Mouse (Mus musculus) neural tube, embryonic 15.5 days (tissue): Measurements from ENCODE around the gene Hs2st1. TPM values are rescaled to one million over a fixed set of nuclear protein-coding genes. Genes with fewer than 3 reads are reported as not detected.

ENCODE experiments used
- ATAC-seq: fragments of 200-750 bp; cut with Nextera tagmentation; 2 replicates; pipeline ENCODE4 v1.8.0; 2017; ENCODE audit warnings: mild to moderate bottlenecking, moderate TSS enrichment, moderate library complexity; ENCODE audit not compliant: low FRiP score
- H3K27ac ChIP-seq: fragments of 300-500 bp; sonication (generic); replicated peaks from 2 replicates; pipeline ENCODE4 v1.5.1; 2015; ENCODE audit warnings: mild to moderate bottlenecking, inconsistent platforms
- H3K27me3 ChIP-seq: fragments of 300-500 bp; sonication (generic); replicated peaks from 2 replicates; pipeline ENCODE4 v1.6.1; 2015; ENCODE audit warnings: inconsistent platforms
- H3K36me3 ChIP-seq: fragments of 300-500 bp; sonication (generic); 2 replicates; pipeline ENCODE4 v1.6.1; 2015; ENCODE audit warnings: inconsistent platforms
- H3K4me1 ChIP-seq: fragments of 300-500 bp; sonication (generic); 2 replicates; pipeline ENCODE4 v1.6.1; 2015; ENCODE audit warnings: inconsistent platforms
- H3K4me2 ChIP-seq: fragments of 300-500 bp; sonication (generic); 2 replicates; pipeline ENCODE4 v1.6.1; 2015; ENCODE audit warnings: inconsistent platforms, mild to moderate bottlenecking, moderate library complexity
- H3K4me3 ChIP-seq: fragments of 300-500 bp; sonication (generic); replicated peaks from 2 replicates; pipeline ENCODE4 v1.5.1; 2015; ENCODE audit warnings: mild to moderate bottlenecking, inconsistent platforms
- H3K9ac ChIP-seq: fragments of 300-500 bp; sonication (generic); replicated peaks from 2 replicates; pipeline ENCODE4 v1.6.1; 2015; ENCODE audit warnings: mild to moderate bottlenecking, inconsistent platforms
- H3K9me3 ChIP-seq: fragments of 300-500 bp; sonication (generic); replicated peaks from 2 replicates; pipeline ENCODE4 v1.6.1; 2016; ENCODE audit warnings: inconsistent platforms
- WGBS: fragments of 180-500 bp; shearing (Covaris S2); methylation state at CpG from one replicate; pipeline ENCODE4 v1.1.7; 2015; ENCODE audit warnings: mixed read lengths; 5-methylcytosine and 5-hydroxymethylcytosine counted together
- polyA plus RNA-seq: library from polyadenylated mRNA; unstranded; fragments of >200 nt; fragmentation: Nextera tagmentation; extraction: Ambion mirVana; gene quantifications from 2 replicates; pipeline ENCODE4 v1.2.1, GENCODE M21; 2015

The Hs2st1 gene
- polyA plus RNA-seq, 1 experiment from 2014 or later = 13.6 TPM

DNA sequence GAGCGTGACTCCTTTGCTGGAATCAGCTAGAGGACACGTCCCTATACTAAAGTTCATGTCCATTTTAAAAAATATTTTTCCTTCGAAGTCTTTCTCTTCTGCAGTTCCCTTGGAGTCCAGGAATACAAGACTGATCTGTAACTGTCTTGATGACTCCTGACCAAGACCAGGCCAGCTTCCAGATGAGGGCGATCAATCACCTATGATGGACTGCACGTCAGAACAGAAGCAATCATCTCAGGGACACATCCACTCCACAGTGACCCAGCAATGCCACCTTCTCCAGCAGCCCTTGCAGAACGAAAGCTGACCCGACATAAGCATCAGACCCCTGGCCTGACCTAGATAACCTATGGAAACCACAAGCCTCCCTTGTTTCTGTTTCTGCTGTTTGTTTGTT is 54.7 kb downstream of the Hs2st1 start:
- ATAC-seq = no peak
- no peaks in the 10 kb centered on the region for H3K36me3 ChIP-seq
- WGBS = 88% methylated on average over 7 of the region's 7 CpGs
- H3K9me3 ChIP-seq = no peaks in the 10 kb centered on the region
- H3K27me3 ChIP-seq = no peaks in the 10 kb centered on the region
- no peak overlapping the region for H3K27ac ChIP-seq
- H3K4me1 ChIP-seq = peaks cover 10% of the 10 kb centered on the region; the same call in 1 of the 2 replicates
- no peak overlapping the region for H3K4me3 ChIP-seq
- no peak overlapping the region for H3K4me2 ChIP-seq
- H3K9ac ChIP-seq = no peak overlapping the region

DNA sequence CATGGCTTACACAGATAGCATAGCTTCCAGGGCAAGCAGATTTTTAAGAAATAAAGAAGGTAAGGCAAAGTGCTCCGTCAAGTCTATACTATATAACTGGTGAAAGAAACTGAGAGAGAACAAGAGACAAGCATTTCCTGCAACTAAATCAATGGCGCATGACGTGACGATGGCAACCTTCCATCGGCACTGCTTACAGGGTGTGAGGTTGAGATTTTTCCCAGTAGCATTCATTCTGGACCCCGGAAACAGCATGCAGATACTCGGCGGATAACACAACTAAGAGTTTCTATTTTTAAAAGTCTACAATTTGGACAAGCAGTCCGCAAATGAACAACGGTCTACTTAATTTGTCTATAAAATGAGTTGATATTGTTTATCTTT is 55.9 kb downstream of the Hs2st1 start:
- WGBS = 85% methylated on average over 10 of the region's 10 CpGs
- Histone ChIP-seq H3K4me1 (0 out of 2 replicates have a peak, but pooled peaks cover 3% of the 10 kb centered on the region), H3K27me3 (no peaks in the 10 kb centered on the region), H3K9me3 (no peaks in the 10 kb centered on the region), H3K4me2 (no peak overlapping the region), H3K4me3 (no peak overlapping the region), H3K9ac (no peak overlapping the region), H3K36me3 (no peaks in the 10 kb centered on the region), H3K27ac (no peak overlapping the region)
- no peak for ATAC-seq

DNA sequence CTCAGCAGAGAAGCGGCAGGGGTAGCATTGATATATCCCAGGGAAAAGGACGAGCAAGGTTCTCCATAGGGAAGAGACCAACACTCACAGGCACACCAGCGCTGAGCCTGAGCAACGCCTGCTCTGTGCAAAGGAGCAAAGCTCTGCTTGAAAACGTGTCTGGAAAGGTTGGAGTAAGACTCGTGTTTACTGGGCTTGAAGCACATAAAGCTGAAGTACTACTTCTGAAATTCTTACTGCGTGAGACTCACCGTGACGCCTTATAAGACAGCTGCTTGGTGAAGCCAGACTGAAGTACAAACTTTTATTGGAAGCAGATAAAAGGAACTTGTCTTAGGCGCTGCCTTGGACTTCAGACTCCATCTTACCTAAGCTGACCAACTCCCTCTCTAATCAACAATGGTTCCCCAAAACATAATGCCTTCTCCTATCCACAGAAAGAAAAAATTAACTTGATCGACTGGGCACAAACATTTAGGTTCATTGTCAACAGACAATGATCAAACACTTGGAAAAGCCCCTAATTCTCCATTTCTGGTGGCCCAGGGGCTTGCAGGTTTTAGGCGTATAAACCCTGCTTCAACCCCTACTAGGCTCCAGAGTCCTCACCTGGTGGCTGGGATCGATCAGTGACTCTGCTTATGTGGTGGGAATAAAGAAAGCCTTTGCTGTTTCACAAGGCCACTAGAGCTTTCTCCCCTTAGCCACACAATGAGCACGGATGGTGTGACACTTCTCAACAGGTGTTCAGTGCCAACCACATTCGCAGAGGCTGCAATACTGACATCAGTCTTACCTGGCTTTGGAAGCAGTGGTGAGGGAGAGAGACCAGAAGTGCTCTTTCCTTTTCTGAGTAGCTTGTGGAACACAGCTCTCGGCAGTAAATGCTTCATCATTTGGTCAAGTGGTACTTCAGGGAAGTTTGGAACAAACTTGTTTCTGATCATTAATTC is 56.5 kb downstream of the Hs2st1 start:
- ATAC-seq = no peak
- H3K27ac ChIP-seq = no peak overlapping the region
- no peaks in the 10 kb centered on the region for H3K27me3 ChIP-seq
- H3K9ac ChIP-seq = no peak overlapping the region
- H3K4me1 ChIP-seq = no peaks in the 10 kb centered on the region
- H3K36me3 ChIP-seq = no peaks in the 10 kb centered on the region
- 90% methylated on average over 16 of the region's 16 CpGs for WGBS
- H3K4me2 ChIP-seq = no peak overlapping the region
- no peak overlapping the region for H3K4me3 ChIP-seq
- no peaks in the 10 kb centered on the region for H3K9me3 ChIP-seq

DNA sequence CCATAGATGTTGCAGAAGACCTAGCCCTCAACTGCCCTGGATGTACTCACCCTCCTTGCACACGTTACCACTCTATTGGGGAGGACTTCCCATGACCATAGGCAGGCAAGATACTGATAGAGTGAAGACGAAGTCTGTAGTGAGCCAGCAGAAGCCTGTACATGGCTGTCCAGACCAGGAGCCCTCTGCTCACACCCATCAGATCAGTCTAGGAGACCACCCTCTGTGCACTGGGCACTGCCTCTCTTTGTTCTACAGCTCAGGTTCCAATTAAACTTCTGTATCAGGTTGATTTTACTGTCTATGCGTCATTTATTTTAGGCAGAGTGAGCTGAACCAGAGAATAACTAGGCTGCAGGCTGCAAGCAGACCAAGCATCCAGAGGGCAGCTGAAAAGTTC is 59.3 kb downstream of the Hs2st1 start:
- 95% methylated on average over 3 of the region's 3 CpGs for WGBS
- no peaks in the 10 kb centered on the region for H3K9me3 ChIP-seq
- ATAC-seq = no peak
- H3K4me2 ChIP-seq = no peak overlapping the region
- H3K4me1 ChIP-seq = peaks cover 10% of the 10 kb centered on the region
- no peaks in the 10 kb centered on the region for H3K27me3 ChIP-seq
- no peak overlapping the region for H3K9ac ChIP-seq
- H3K4me3 ChIP-seq = no peak overlapping the region
- H3K27ac ChIP-seq = no peak overlapping the region
- H3K36me3 ChIP-seq = no peaks in the 10 kb centered on the region

DNA sequence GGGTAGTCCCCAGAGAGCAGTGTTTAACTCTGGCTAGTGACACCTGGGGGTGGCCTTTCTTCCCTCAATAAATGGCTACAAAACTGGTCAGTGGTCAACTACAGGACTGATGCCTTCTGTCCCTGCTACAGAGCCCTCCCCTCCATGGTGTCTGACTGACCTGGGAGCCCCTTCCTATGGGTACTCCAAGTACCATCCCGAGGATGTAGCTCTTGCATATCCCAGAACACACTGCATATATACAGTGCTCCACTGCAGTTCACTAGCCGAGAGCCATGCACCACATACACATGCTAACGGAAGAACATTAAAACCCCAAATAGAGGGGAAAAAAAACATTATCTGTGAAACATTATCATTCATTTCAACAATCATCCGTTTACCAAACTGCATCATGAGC is 61.6 kb downstream of the Hs2st1 start:
- peak overlapping the region; percentile 28; the same call in 1 of the 2 replicates for H3K27ac ChIP-seq
- H3K4me1 ChIP-seq = peaks cover 13% of the 10 kb centered on the region
- no peak overlapping the region for H3K4me3 ChIP-seq
- H3K4me2 ChIP-seq = no peak overlapping the region
- no peak for ATAC-seq
- H3K27me3 ChIP-seq = no peaks in the 10 kb centered on the region
- no peak overlapping the region for H3K9ac ChIP-seq
- WGBS = 60% methylated on average over 4 of the region's 4 CpGs
- no peaks in the 10 kb centered on the region for H3K36me3 ChIP-seq
- H3K9me3 ChIP-seq = no peaks in the 10 kb centered on the region

DNA sequence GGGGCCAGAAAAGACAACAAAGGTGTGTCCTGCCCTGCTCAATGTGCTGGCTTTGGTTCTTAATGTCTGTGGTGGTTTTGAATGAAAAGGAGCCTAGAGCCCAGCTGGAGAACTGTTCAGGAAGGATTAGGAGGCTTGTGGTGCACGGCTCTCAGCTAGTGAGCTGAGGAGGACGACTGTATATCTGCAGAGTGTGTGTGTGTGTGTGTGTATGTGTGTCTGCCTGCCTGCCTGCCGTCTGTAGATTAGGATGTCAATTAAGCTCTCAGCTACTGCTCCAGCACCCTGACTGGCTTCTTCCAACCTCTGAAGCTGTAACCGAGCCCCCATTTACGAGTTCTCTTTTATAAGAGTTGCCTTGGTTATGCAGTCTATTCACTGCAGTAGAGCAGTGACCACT is 62.1 kb downstream of the Hs2st1 start:
- Histone ChIP-seq H3K9ac (no peak overlapping the region), H3K27me3 (no peaks in the 10 kb centered on the region), H3K4me2 (no peak overlapping the region), H3K36me3 (no peaks in the 10 kb centered on the region), H3K9me3 (no peaks in the 10 kb centered on the region), H3K4me3 (no peak overlapping the region), H3K27ac (peak overlapping the region; percentile 28; the same call in 1 of the 2 replicates), H3K4me1 (peaks cover 13% of the 10 kb centered on the region)
- 41% methylated on average over 5 of the region's 5 CpGs for WGBS
- ATAC-seq = no peak

DNA sequence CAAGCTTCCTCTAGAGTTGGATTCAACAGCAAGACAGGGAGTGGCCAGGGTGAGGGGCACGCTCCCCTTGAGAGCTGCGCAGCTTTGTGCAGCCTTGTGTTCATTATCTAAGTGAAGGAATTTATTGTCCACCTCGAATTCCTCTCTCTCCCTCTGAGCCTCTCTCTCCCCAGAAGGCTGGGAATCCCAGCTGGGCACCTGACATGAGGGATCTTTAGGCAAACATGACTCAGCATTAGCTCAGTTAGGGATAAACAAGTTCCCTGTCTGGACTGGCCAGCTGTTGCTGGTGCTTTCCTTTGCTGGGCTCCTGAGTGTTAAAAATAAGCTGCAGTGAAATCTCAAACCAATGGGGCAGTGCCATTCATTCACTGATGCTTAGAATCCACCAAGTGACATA is 63.8 kb downstream of the Hs2st1 start:
- Histone ChIP-seq H3K4me2 (no peak overlapping the region), H3K36me3 (no peaks in the 10 kb centered on the region), H3K9me3 (no peaks in the 10 kb centered on the region), H3K27ac (no peak overlapping the region), H3K4me3 (no peak overlapping the region), H3K27me3 (no peaks in the 10 kb centered on the region), H3K4me1 (peaks cover 22% of the 10 kb centered on the region), H3K9ac (no peak overlapping the region)
- no peak for ATAC-seq
- 7% methylated on average over 3 of the region's 3 CpGs for WGBS

DNA sequence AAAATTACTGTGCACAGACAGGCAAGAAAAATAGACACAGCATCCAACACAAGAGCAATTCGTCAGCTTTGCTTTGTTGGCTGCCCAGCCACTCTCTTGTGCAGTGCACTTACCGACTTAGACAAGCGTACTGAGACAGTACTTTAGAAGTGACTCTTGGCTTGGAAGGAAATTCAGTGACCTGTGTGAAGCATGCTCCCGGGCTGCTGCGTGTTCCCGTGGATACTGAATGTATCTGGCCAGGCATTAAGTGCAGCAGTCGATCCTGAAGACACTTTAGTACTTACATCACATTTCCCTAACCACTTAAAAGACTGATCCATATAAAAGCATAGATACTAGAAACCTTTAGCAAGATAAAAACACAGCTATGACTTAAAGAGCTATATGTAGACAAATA is 68.1 kb downstream of the Hs2st1 start:
- WGBS = 18% methylated on average over 7 of the region's 7 CpGs
- Histone ChIP-seq H3K4me2 (0 out of 2 replicates have a peak overlapping the region, but pooled peaks have one; percentile 19), H3K27ac (no peak overlapping the region), H3K9me3 (no peaks in the 10 kb centered on the region), H3K9ac (no peak overlapping the region), H3K4me1 (peaks cover 21% of the 10 kb centered on the region), H3K36me3 (no peaks in the 10 kb centered on the region), H3K27me3 (no peaks in the 10 kb centered on the region), H3K4me3 (no peak overlapping the region)
- peak; percentile 51 for ATAC-seq

DNA sequence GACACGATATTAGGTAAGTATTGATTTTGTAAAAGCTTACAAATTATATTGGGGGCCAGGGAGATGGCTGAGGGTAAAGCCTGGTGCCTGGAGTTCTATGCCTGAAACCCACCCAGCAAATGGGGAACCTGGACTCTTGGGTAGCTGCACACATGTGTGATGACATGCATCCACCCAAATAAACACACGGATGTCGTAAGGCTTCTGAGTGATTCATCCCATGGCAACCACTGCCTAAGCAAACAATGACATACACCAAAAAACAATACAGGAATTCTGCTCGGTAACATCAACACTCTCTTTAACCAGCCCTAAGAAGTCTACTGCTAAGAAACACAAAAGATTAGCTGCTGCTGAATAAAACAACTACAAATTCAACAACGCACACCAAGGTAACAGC is 73.2 kb downstream of the Hs2st1 start:
- ATAC-seq = no peak
- Histone ChIP-seq H3K27ac (no peak overlapping the region), H3K9ac (no peak overlapping the region), H3K4me1 (peaks cover 16% of the 10 kb centered on the region), H3K4me2 (no peak overlapping the region), H3K36me3 (no peaks in the 10 kb centered on the region), H3K27me3 (no peaks in the 10 kb centered on the region), H3K4me3 (no peak overlapping the region), H3K9me3 (no peaks in the 10 kb centered on the region)
- WGBS = 69% methylated on average over 5 of the region's 5 CpGs

DNA sequence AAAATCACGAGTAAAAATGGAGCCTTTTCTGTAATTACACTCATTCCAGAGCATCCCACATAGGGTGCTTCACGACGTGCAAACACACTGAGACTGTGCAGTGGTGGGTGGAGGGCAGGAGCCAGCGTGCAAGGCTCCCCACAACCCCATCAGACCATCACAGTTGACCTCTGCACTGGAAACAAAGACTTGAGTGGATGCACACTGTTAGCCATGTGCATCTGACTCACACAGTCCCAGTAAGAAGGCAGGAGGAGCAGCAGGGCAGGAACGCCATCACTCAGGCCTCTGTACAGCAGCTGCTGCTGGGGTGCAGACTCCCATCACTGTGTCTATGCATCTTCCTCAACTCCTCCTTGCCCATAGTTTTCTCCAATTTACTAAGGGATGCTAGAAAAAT is 75.1 kb downstream of the Hs2st1 start:
- no peak; the same call in 1 of the 2 replicates for ATAC-seq
- H3K27me3 ChIP-seq = no peaks in the 10 kb centered on the region
- WGBS = 35% methylated on average over 5 of the region's 5 CpGs
- H3K27ac ChIP-seq = no peak overlapping the region
- no peak overlapping the region for H3K4me3 ChIP-seq
- H3K9me3 ChIP-seq = no peaks in the 10 kb centered on the region
- H3K4me2 ChIP-seq = no peak overlapping the region
- H3K9ac ChIP-seq = no peak overlapping the region
- no peaks in the 10 kb centered on the region for H3K36me3 ChIP-seq
- H3K4me1 ChIP-seq = peaks cover 12% of the 10 kb centered on the region

DNA sequence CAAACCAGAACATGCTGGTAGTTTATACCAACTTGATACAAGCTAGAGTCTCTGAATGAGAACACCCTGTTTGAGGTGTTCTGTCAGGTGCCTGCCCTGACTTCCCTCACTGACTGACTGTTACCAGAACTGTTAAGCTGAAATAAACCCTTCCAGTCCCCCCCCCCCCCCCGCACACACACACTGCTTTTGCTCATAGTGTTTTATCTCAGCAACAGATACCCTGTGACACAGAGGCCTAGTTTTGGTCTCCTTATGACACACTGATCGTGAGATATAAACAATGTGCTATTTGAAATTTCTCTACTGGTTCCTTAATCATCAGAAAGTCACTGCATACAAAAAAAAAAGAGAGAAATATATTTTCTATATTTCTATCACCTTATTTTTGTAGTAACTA is 81.2 kb downstream of the Hs2st1 start:
- H3K4me3 ChIP-seq = no peak overlapping the region
- H3K27me3 ChIP-seq = no peaks in the 10 kb centered on the region
- no peaks in the 10 kb centered on the region for H3K36me3 ChIP-seq
- 97% methylated on average over 2 of the region's 2 CpGs for whole genome bisulfite sequencing
- no peak overlapping the region for H3K4me2 ChIP-seq
- no peaks in the 10 kb centered on the region for H3K4me1 ChIP-seq
- no peak for ATAC-seq
- no peak overlapping the region for H3K9ac ChIP-seq
- no peaks in the 10 kb centered on the region for H3K9me3 ChIP-seq
- H3K27ac ChIP-seq = no peak overlapping the region

DNA sequence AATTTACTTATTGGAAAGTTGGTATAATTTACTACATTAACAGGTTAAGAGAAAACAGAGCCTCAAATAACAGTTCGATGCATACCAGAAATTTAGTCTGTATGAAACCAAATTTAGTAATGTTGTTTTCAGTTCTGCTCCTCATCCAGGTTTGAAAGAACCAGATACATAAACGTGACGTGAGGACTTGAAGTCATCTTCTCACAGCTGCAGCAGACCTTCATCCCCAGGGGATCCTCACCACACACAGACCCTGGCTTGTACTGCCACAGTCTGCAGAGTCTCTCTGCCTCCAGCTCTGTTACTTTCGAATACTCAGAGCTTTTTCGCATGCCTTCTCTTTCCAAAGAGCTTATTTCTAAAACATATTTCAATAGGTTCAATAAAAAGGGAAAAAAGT is 89.4 kb downstream of the Hs2st1 start:
- H3K27me3 ChIP-seq = no peaks in the 10 kb centered on the region
- no peak overlapping the region for H3K4me2 ChIP-seq
- H3K9ac ChIP-seq = no peak overlapping the region
- 71% methylated on average over 5 of the region's 5 CpGs for WGBS
- no peaks in the 10 kb centered on the region for H3K36me3 ChIP-seq
- peaks cover 5% of the 10 kb centered on the region; the same call in 1 of the 2 replicates for H3K4me1 ChIP-seq
- no peak overlapping the region for H3K4me3 ChIP-seq
- H3K9me3 ChIP-seq = no peaks in the 10 kb centered on the region
- H3K27ac ChIP-seq = no peak overlapping the region
- no peak for ATAC-seq
